Mouse (Mus musculus) midbrain, embryonic 15.5 days (tissue): ENCODE measurements around the gene Atg16l1. TPM values are rescaled to one million over a fixed set of nuclear protein-coding genes. Genes with fewer than 3 reads are reported as not detected.

ENCODE experiments used
- polyA plus RNA-seq: library from polyadenylated mRNA; unstranded; fragments of >200 nt; fragmentation: Nextera tagmentation; extraction: Ambion mirVana; gene quantifications from 2 replicates; pipeline ENCODE4 v1.2.1, GENCODE M21; 2015

The Atg16l1 gene
- polyA plus RNA-seq, 1 experiment from 2014 or later, result 84.0 TPM

Other genes starting within 250 kb of the Atg16l1 start
- 0.15 and 0.46 TPM in 2 replicates for gene Neu2, start 246.0 kb upstream of the Atg16l1 start, polyA plus RNA-seq
- 22.1 and 24.4 TPM in 2 replicates for gene Ngef, start 182.0 kb upstream of the Atg16l1 start, polyA plus RNA-seq
- gene Inpp5d, start 135.6 kb upstream of the Atg16l1 start, polyA plus RNA-seq, result 4.8 and 5.4 TPM in 2 replicates
- 2.7 and 3.0 TPM in 2 replicates for gene Sag, start 47.8 kb downstream of the Atg16l1 start, polyA plus RNA-seq
- gene Dgkd, start 97.4 kb downstream of the Atg16l1 start, polyA plus RNA-seq, result 49.6 and 52.8 TPM in 2 replicates